Mouse (Mus musculus) heart, adult 2 months (tissue): ENCODE measurements at regions not wholly inside any gene's neighbourhood (a gene's known extent, or its start where the extent isn't known, plus 50 kb on each side); places are given as distances from the start of the nearest gene placed in this dataset.

ENCODE experiments used
- CTCF ChIP-seq: fragments of 200-600 bp; IDR thresholded peaks from 2 replicates; pipeline ENCODE4 v1.8.1; 2022; ENCODE audit warnings: antibody characterized with exemption, mild to moderate bottlenecking, moderate library complexity
- EP300 ChIP-seq: fragments of 200-500 bp; IDR thresholded peaks from 2 replicates; pipeline ENCODE4 v1.6.1; 2011; ENCODE audit warnings: low read depth, low read length, control low read depth; ENCODE audit not compliant: insufficient read depth
- POLR2A ChIP-seq: fragments of 200-500 bp; IDR thresholded peaks from 2 replicates; pipeline ENCODE4 v1.6.1; 2011; ENCODE audit warnings: mild to moderate bottlenecking, low read depth, low read length, control low read depth; ENCODE audit not compliant: insufficient read depth

- TF ChIP-seq EP300: no peak
- TF ChIP-seq CTCF: no peak
- no peak for TF ChIP-seq POLR2A
Observed at GRCm38 (mm10) chr5:45137198-45137973, 312.6 kb downstream of the Qdpr start.
